In the genomic region with DNA sequence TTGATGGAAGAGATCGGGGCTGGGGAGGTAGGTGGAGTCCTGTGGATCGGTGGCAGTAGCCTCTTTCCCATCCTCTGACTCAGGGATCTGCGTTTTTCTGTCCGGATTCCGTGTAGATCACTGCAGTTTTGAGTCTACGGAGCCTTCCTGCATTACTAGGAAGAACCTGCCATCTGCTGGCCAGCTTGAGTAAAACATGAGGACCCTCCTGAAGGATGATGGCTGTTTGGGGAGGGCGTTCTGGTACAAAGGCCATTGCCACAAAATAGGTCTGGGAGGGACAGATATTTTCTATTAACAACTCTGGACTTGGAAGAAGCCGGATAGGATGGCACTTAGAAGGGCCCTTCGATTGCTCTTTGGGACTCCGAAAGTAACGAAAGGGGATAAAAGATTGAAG, we compare ENCODE assay signal across 8 mouse cellular contexts. TPM values are rescaled to one million over a fixed set of nuclear protein-coding genes. Genes with fewer than 3 reads are reported as not detected.
DNase-seq lines count a peak whose midpoint lies in the region; TF ChIP-seq lines count a peak whose summit lies in the region.

No protein-coding gene starts in this region.

- H3K27ac ChIP-seq in cortical plate, adult 2 months (ENCODE audit: insufficient read depth, low read length): no peak overlapping the region

- peak; percentile 81 for TF ChIP-seq CTCF in cortical plate, adult 2 months (IDR thresholded peaks at IDR 0.05; ENCODE audit: extremely low read depth, insufficient read depth, low read length)

- TF ChIP-seq POLR2A in cortical plate, adult 2 months (IDR thresholded peaks at IDR 0.05; ENCODE audit: extremely low read depth, insufficient read depth, low read length): no peak

- no peaks in the 10 kb centered on the region for H3K36me3 ChIP-seq in megakaryocyte, embryonic 14.5 days (replicated peaks; ENCODE audit: low read length)

- peak overlapping the region; percentile 42; the same call in 1 of the 2 replicates for H3K4me3 ChIP-seq in cortical plate, adult 2 months (ENCODE audit: insufficient read depth, low read length)
- peak overlapping the region; percentile 91 for H3K4me3 ChIP-seq in megakaryocyte, embryonic 14.5 days (replicated peaks)

- DNase-seq in adipocyte (ENCODE audit: low spot score): peak; percentile 86
- DNase-seq in gastrocnemius, postnatal 10 days: peak; percentile 78
- peak; percentile 88 for DNase-seq in induced T-regulatory cell, adult 2 months (ENCODE audit: low read depth)
- DNase-seq in left cerebral cortex, adult 8-10 months (ENCODE audit: low spot score in 2 of 2): peak; percentile 67 to 68
- peak; percentile 90 to 92 for DNase-seq in right cerebral cortex, adult 2 months (ENCODE audit: low spot score in 2 of 2)
- DNase-seq in urinary bladder, postnatal 10 days (ENCODE audit: low spot score): peak; percentile 38

- peaks cover 1% of the 10 kb centered on the region; the same call in 1 of the 2 replicates for H3K4me1 ChIP-seq in cortical plate, adult 2 months (ENCODE audit: control insufficient read depth, insufficient read depth, low read length)
- H3K4me1 ChIP-seq in megakaryocyte, embryonic 14.5 days: peaks cover 19% of the 10 kb centered on the region

- H3K27me3 ChIP-seq in megakaryocyte, embryonic 14.5 days (replicated peaks): peaks cover 15% of the 10 kb centered on the region

- no peaks in the 10 kb centered on the region for H3K9me3 ChIP-seq in megakaryocyte, embryonic 14.5 days

RNA-seq across cellular contexts. Expression of a gene that starts 4.6 kb away (rescaled TPM):
- 0.38 and 0.65 TPM in 2 replicates for polyA plus RNA-seq in cortical plate, adult 2 months (2012; rRNA removed)
- under 1 TPM; 0.35 to 0.65 TPM for total RNA-seq in gastrocnemius, postnatal 10 days (2021)
- under 1 TPM; 0.46 to 0.78 (median 0.50) TPM for total RNA-seq in left cerebral cortex, adult 8-10 months (2022)
- not detected in 2 replicates for polyA plus RNA-seq in megakaryocyte, embryonic 14.5 days (2012; ENCODE audit: insufficient read depth, low replicate concordance)

RNA-seq across cellular contexts. Expression of a gene that starts 38.7 kb away (rescaled TPM):
- polyA plus RNA-seq in cortical plate, adult 2 months (2012; rRNA removed): 51.6 and 53.1 TPM in 2 replicates
- 10 to 100 TPM; 40.7 to 44.9 TPM for total RNA-seq in gastrocnemius, postnatal 10 days (2021)
- 10 to 100 TPM; 68.3 to 80.2 (median 71.0) TPM for total RNA-seq in left cerebral cortex, adult 8-10 months (2022)
- 14.9 and 69.1 TPM in 2 replicates for polyA plus RNA-seq in megakaryocyte, embryonic 14.5 days (2012; ENCODE audit: insufficient read depth, low replicate concordance)

Comparison
In these comparisons a context has a peak if more than half of its experiments do, and no peak if none do; other contexts are left out.
1. DNase-seq: peak in every context shown above with its lines; median percentile 91 in right cerebral cortex, adult 2 months; 88 in induced T-regulatory cell, adult 2 months; 86 in adipocyte; 78 in gastrocnemius, postnatal 10 days; 68 in left cerebral cortex, adult 8-10 months; 38 in urinary bladder, postnatal 10 days.